Mouse (Mus musculus) spleen, postnatal 14 days (tissue): ENCODE results near the gene Tenm3.

Source experiments
- DNase-seq, 2 experiments: peaks; one replicate each; pipeline ENCODE4 v3.0.0; 2021 to 2022; ENCODE audit warnings: low spot score in 2 of 2

The Tenm3 gene

DNA sequence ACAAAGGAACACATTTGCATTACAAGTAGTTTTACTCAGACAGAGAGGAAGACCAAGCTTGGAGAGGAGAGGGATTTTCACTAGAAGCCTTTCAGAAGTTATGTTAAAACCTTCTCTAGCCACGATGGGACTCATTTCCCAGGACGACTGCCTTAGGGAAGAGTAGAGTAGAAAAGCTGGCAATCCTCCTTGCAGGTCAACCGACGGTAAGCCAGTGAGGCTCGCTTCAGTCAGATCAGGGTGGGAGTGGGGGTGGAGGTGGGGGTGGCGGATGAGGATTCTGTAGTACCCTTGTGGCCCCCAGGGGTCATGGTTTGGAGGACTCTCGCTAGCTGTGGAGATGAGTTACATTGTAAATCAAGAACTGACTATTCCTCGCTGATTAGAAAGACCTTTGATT lies 264.6 kb downstream of the Tenm3 start:
- DNase-seq: no peak

DNA sequence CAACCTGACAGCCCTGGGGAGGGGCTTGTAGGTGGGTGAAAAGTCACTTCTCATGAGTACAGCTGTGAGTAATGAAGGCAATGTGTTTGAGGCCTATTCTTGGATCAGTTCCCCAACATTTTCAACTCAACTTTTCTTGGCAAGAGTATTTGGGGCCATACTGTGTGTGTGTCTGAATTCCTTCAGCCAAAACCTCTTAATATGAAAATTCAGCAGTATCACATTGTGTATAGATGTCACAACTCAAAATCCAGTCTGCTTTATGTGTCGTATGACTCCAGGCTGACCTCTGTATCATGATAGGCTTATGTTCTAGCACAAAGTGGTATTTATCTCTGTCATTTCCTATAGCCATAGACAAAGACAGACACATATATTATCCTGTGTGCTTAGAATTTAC lies 270.8 kb downstream of the Tenm3 start:
- DNase-seq: no peak

DNA sequence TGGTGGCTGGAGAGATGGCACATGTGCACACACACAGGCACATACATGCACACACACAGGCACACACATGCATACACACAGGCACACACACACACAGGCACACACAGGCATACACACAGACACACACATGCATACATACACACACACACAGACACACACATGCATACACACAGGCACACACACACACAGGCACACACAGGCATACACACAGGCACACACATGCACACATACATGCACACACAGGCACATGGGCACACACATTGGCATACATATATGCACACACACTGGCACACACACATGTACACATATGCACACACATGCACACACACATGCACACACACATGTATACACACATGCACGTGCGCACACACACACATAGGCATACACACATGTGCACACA lies 271.4 kb downstream of the Tenm3 start:
- DNase-seq: no peak

DNA sequence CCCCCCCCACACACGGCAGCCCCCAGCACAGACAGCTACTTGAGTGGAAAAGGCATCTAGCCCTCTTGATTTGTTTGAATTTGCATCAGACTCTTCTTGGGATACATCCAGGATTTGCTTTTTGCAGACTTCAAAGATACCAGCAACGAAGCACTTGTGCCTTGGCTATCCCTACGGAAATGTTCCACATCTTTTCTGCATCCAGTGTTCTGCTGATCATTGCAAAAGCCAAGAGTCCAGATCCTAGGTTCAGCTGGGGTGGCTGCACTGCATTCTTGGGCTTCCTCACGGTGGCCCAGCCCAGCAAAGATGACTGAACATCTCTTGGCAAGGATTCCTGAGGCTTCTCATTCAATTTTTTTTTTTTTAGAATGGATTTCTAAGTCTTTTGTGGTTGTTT lies 275.1 kb downstream of the Tenm3 start:
- no peak for DNase-seq

DNA sequence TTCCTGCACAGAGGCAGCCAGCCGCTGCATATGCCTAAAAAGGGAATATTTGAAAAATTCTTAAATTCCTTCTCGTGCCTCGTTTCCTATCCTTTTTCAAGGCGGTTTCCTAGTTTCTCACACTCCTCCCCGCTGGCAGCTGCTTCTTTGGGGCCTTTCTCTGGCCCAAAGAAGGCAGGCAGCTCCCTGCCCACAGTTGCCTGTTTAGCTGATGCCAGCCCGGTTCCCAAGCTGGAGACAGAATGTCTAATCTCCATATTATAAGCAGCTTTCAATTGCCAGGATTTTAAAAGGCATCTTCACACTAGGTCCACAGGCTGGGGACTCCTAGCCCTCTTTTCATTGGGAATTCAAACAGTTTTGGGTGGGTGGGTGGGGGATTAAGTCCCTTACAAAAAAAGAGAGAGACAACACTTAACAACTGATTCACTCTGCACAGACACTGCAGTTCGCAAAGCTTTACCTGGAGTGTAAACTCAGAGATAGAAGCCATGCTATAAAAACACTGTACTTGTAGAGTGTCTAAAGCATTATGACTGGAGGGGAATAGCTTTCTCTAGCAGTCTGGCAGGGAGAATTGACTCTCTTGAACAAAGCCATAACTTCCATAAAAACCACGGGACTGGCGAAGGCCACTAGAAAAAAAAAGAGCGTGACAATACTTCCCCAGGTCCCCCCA lies 275.7 kb downstream of the Tenm3 start:
- no peak for DNase-seq

GRCm38 (mm10) chr8:48560227-48560626 lies 283.5 kb downstream of the Tenm3 start:
- no peak for DNase-seq

- DNase-seq: no peak
Measured at GRCm38 (mm10) chr8:48555546-48556141, 288.1 kb downstream of the Tenm3 start.

- no peak for DNase-seq
Measured at GRCm38 (mm10) chr8:48554762-48555545, 288.8 kb downstream of the Tenm3 start.

DNA sequence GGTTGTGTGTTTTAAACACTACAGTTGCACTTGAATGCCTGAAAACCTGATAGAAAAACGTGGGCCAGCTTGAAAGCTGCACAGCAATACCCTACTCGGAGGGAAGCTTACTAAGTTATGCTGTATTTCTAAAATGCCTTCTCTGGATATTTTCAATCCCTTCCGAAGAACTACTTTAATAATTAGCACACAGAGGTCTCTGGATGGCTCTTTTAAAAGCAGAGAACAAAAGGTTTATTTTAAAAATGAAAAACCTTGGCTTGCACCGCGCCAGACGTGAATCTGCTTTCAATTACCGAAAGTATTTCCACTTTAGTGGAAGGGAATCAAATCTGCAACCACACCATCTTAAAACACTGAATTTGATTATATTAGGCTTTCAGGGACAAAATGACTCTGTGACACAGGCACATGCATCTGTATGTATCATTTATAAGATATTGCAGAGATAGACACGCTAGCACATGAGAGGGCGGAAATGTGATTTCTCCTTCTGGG lies 289.9 kb downstream of the Tenm3 start:
- DNase-seq: no peak

DNA sequence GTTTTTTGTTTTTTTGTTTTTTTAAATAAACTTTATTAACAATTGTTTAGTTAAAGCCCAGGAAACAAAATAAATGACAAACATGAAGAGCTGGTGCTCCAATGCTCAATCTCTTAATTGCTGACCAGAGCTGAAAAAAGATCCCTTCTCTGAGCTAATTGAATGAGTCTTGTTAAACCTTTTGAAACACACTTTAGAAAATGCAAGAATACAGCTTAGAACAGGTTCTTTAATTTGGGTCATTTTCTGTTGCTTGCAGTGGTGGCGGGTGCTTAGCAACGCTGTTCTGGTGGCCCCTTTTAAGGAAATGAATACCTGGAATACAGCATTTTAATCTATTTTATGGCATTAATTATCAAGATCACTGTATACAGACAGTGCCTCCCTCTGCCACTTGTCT lies 291.4 kb downstream of the Tenm3 start:
- DNase-seq: no peak

GRCm38 (mm10) chr8:48551370-48551769 lies 292.4 kb downstream of the Tenm3 start:
- DNase-seq: no peak

- no peak for DNase-seq
Measured at GRCm38 (mm10) chr8:48548908-48549307, 294.8 kb downstream of the Tenm3 start.

DNA sequence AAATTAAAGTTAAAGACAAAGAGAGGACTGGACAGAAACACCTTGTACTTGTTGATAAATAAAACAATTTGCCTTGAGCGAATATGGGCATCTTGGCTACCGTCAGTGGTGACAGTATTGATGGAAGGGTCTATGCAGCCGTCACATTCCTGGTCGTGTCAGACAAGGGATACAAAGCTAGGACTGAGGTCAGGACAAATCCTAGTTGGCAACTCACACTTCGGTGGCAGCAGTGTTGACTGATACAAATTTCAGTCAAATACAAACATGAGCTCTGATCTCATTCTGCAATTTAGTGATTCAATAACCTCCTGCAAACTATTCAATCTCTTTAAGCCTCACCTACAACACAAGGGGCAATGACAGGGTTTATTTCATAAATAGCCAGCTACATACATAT lies 298.1 kb downstream of the Tenm3 start:
- DNase-seq: no peak

DNA sequence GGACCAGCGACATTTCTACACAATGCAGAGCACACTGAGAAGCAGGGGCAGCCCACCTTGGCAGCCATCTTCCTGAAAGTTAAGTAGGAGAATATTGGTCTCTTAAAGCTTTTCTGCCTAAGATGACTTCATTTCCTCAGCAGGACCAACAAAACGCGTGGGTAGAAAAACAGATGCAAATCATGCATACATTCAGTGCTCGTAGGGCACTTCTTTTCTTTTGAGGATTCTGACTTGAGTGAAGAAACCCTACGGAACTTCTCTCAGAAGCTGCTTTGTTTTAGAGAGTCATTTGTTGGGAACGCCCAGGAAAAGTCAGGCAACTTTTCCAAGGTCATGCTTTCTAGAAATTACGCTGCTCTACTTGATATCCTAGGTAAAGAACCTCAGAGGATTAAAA lies 298.9 kb downstream of the Tenm3 start:
- no peak for DNase-seq

DNA sequence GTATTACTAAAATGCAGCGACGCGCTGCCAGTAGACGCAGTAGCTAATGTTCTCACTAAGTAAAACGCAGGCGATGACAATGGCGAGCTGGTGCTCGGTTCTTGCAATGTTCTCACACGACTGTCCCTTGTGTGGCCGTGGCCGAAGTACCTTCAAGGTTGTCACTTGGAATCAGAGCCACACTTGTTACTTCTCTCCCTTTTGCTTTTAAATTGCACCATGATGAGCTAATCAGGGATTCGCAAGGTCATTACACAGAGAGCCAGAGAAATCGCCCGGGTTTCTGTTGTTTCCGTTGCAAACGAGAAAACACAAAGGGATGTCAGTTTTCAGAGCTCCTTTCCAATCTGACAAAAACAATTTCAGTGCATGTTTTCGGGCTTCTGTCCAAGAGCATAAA lies 301.6 kb downstream of the Tenm3 start:
- DNase-seq: no peak

- DNase-seq: no peak
Measured at GRCm38 (mm10) chr8:48540894-48541293, 302.9 kb downstream of the Tenm3 start.

- DNase-seq: no peak
Measured at GRCm38 (mm10) chr8:48535833-48536232, 307.9 kb downstream of the Tenm3 start.

GRCm38 (mm10) chr8:48531795-48532194 lies 312.0 kb downstream of the Tenm3 start:
- no peak for DNase-seq

GRCm38 (mm10) chr8:48530916-48531570 lies 312.7 kb downstream of the Tenm3 start:
- no peak for DNase-seq

DNA sequence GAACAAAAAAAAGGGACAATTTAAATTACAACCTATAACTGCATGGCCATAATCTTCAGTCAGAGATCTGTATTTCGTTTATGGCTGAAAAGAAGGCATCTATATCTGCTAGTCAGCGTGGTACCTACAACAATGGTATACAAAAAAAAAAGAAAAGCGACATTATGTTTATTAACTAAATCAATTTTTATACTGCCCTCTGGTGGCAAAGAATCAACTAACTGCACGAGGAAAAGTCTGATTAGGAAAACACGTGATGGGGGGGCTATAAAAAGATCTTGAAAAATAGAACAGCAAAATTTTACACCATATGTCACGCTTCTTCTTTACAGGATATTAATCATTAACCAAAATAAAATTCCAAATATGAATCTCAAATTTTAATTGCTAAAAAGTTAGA lies 316.3 kb downstream of the Tenm3 start:
- DNase-seq: no peak

DNA sequence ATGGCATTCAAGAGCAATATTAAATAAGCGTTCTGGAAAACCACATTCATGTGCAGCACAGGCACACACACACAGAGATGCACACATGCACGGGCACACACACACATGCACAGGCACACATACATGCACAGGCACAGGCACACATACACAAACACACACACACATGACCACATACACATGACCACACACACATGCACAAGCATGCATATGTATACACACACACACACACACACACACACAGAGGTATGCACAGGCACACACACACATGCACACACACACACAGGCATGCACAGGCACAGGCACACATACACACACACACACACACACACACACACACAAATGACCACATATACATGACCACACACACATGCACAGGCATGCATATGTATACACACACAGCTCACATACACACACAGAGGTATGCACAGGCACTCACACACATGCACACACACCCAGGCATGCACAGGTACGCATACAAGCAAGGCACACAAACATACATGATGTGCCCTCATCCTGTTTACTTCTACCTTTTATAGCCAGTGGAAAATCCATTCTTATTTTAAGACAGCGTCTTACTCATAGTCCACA lies 321.1 kb downstream of the Tenm3 start:
- DNase-seq: no peak

GRCm38 (mm10) chr8:48522004-48522403 lies 321.7 kb downstream of the Tenm3 start:
- no peak for DNase-seq
